Mouse (Mus musculus): Measurements from ENCODE around the gene Sh3bgrl3. TPM values are rescaled to one million over a fixed set of nuclear protein-coding genes. Genes with fewer than 3 reads are reported as not detected.
A peak's percentile ranks its signal among the peaks of the same experiment; 100 is the strongest.

Gene Sh3bgrl3
- polyA plus RNA-seq, 1 experiment from 2014 or later = 455 TPM

- no peak for TF ChIP-seq CTCF (IDR thresholded peaks at IDR 0.05; ENCODE audit: low read depth)
- Histone ChIP-seq H3K36me3 (ENCODE audit: insufficient read depth, low read length) (0 out of 2 replicates have a peak, but pooled peaks cover 9% of the 10 kb centered on the region), H3K4me2 (ENCODE audit: low read length) (no peak overlapping the region; the same call in 1 of the 2 replicates), H3K27ac (no peak overlapping the region), H3K9me3 (replicated peaks; ENCODE audit: low read length) (no peaks in the 10 kb centered on the region), H3K9ac (ENCODE audit: low read depth, low read length) (peak overlapping the region; percentile 42; the same call in 1 of the 2 replicates), H3K4me3 (replicated peaks; ENCODE audit: low read depth, low read length) (no peak overlapping the region), H3K4me1 (replicated peaks; ENCODE audit: insufficient read depth, low read length) (peaks cover 21% of the 10 kb centered on the region), H3K27me3 (ENCODE audit: insufficient read depth, low read length) (no peaks in the 10 kb centered on the region)
- DNase-seq (ENCODE audit: low spot score) (no peak), ATAC-seq (replicated peaks; ENCODE audit: low FRiP score, low read depth) (no peak)
- WGBS = 85% methylated on average over 21 of the region's 21 CpGs
Observed at GRCm38 (mm10) chr4:134126300-134127120, 2.1 kb downstream of the Sh3bgrl3 start.

- no peak overlapping the region for H3K27ac ChIP-seq
- no peak overlapping the region for H3K4me3 ChIP-seq (replicated peaks; ENCODE audit: low read depth, low read length)
- H3K9ac ChIP-seq (ENCODE audit: low read depth, low read length) = no peak overlapping the region
- peaks cover 21% of the 10 kb centered on the region for H3K4me1 ChIP-seq (replicated peaks; ENCODE audit: insufficient read depth, low read length)
- no peak overlapping the region for H3K4me2 ChIP-seq (ENCODE audit: low read length)
- TF ChIP-seq CTCF (IDR thresholded peaks at IDR 0.05; ENCODE audit: low read depth) = no peak
- H3K27me3 ChIP-seq (ENCODE audit: insufficient read depth, low read length) = no peaks in the 10 kb centered on the region
- ATAC-seq (replicated peaks; ENCODE audit: low FRiP score, low read depth) (no peak), DNase-seq (ENCODE audit: low spot score) (no peak)
- 0 out of 2 replicates have a peak, but pooled peaks cover under 1% of the 10 kb centered on the region for H3K36me3 ChIP-seq (ENCODE audit: insufficient read depth, low read length)
- 84% methylated on average over 15 of the region's 15 CpGs for WGBS
- no peaks in the 10 kb centered on the region for H3K9me3 ChIP-seq (replicated peaks; ENCODE audit: low read length)
Observed at GRCm38 (mm10) chr4:134125383-134126060, 3.1 kb downstream of the Sh3bgrl3 start.

GRCm38 (mm10) chr4:134123680-134124551 lies 4.7 kb downstream of the Sh3bgrl3 start:
- TF ChIP-seq CTCF (IDR thresholded peaks at IDR 0.05; ENCODE audit: low read depth) = peak; percentile 93
- H3K27ac ChIP-seq = no peak overlapping the region
- H3K9ac ChIP-seq (ENCODE audit: low read depth, low read length) = no peak overlapping the region
- H3K4me2 ChIP-seq (ENCODE audit: low read length) = no peak overlapping the region
- H3K4me1 ChIP-seq (replicated peaks; ENCODE audit: insufficient read depth, low read length) = peaks cover 21% of the 10 kb centered on the region
- H3K36me3 ChIP-seq (ENCODE audit: insufficient read depth, low read length) = no peaks in the 10 kb centered on the region
- H3K27me3 ChIP-seq (ENCODE audit: insufficient read depth, low read length) = no peaks in the 10 kb centered on the region
- no peaks in the 10 kb centered on the region for H3K9me3 ChIP-seq (replicated peaks; ENCODE audit: low read length)
- H3K4me3 ChIP-seq (replicated peaks; ENCODE audit: low read depth, low read length) = no peak overlapping the region
- ATAC-seq (replicated peaks; ENCODE audit: low FRiP score, low read depth) (no peak), DNase-seq (ENCODE audit: low spot score) (peak; percentile 67)
- 24% methylated on average over 17 of the region's 17 CpGs for WGBS

GRCm38 (mm10) chr4:134123147-134123546 lies 5.4 kb downstream of the Sh3bgrl3 start:
- H3K9me3 ChIP-seq (replicated peaks; ENCODE audit: low read length) = no peaks in the 10 kb centered on the region
- 94% methylated on average over 6 of the region's 6 CpGs for WGBS
- no peak overlapping the region for H3K27ac ChIP-seq
- H3K27me3 ChIP-seq (ENCODE audit: insufficient read depth, low read length) = no peaks in the 10 kb centered on the region
- ATAC-seq (replicated peaks; ENCODE audit: low FRiP score, low read depth) (no peak), DNase-seq (ENCODE audit: low spot score) (no peak)
- no peak overlapping the region for H3K4me2 ChIP-seq (ENCODE audit: low read length)
- no peaks in the 10 kb centered on the region for H3K36me3 ChIP-seq (ENCODE audit: insufficient read depth, low read length)
- no peak overlapping the region for H3K4me3 ChIP-seq (replicated peaks; ENCODE audit: low read depth, low read length)
- no peak for TF ChIP-seq CTCF (IDR thresholded peaks at IDR 0.05; ENCODE audit: low read depth)
- no peak overlapping the region for H3K9ac ChIP-seq (ENCODE audit: low read depth, low read length)
- peaks cover 21% of the 10 kb centered on the region for H3K4me1 ChIP-seq (replicated peaks; ENCODE audit: insufficient read depth, low read length)

- H3K9ac ChIP-seq (ENCODE audit: low read depth, low read length) = no peak overlapping the region
- no peak for DNase-seq (ENCODE audit: low spot score)
- H3K4me2 ChIP-seq (ENCODE audit: low read length) = no peak overlapping the region
- peaks cover 14% of the 10 kb centered on the region; the same call in 1 of the 2 replicates for H3K4me1 ChIP-seq (replicated peaks; ENCODE audit: insufficient read depth, low read length)
- H3K9me3 ChIP-seq (replicated peaks; ENCODE audit: low read length) = no peaks in the 10 kb centered on the region
- 28% methylated on average over 3 of the region's 3 CpGs for WGBS
- no peak overlapping the region for H3K4me3 ChIP-seq (replicated peaks; ENCODE audit: low read depth, low read length)
- no peaks in the 10 kb centered on the region for H3K36me3 ChIP-seq (ENCODE audit: insufficient read depth, low read length)
- H3K27ac ChIP-seq = no peak overlapping the region
- no peaks in the 10 kb centered on the region for H3K27me3 ChIP-seq (ENCODE audit: insufficient read depth, low read length)
- ATAC-seq (replicated peaks; ENCODE audit: low FRiP score, low read depth) = no peak
- no peak for TF ChIP-seq CTCF (IDR thresholded peaks at IDR 0.05; ENCODE audit: low read depth)
Observed at GRCm38 (mm10) chr4:134122281-134122680, 6.3 kb downstream of the Sh3bgrl3 start.

- no peak overlapping the region for H3K9ac ChIP-seq (ENCODE audit: low read depth, low read length)
- H3K4me1 ChIP-seq (replicated peaks; ENCODE audit: insufficient read depth, low read length) = peaks cover 7% of the 10 kb centered on the region; the same call in 1 of the 2 replicates
- no peaks in the 10 kb centered on the region for H3K36me3 ChIP-seq (ENCODE audit: insufficient read depth, low read length)
- no peaks in the 10 kb centered on the region for H3K9me3 ChIP-seq (replicated peaks; ENCODE audit: low read length)
- no peak overlapping the region for H3K4me2 ChIP-seq (ENCODE audit: low read length)
- no peak for DNase-seq (ENCODE audit: low spot score)
- TF ChIP-seq CTCF (IDR thresholded peaks at IDR 0.05; ENCODE audit: low read depth) = no peak
- no peak overlapping the region for H3K4me3 ChIP-seq (replicated peaks; ENCODE audit: low read depth, low read length)
- no peak for ATAC-seq (replicated peaks; ENCODE audit: low FRiP score, low read depth)
- no peak overlapping the region for H3K27ac ChIP-seq
- no peaks in the 10 kb centered on the region for H3K27me3 ChIP-seq (ENCODE audit: insufficient read depth, low read length)
- WGBS = 42% methylated on average over 4 of the region's 4 CpGs
Observed at GRCm38 (mm10) chr4:134121571-134121970, 7.0 kb downstream of the Sh3bgrl3 start.
